Mouse (Mus musculus): ENCODE measurements around the gene Gm26566.

DNA sequence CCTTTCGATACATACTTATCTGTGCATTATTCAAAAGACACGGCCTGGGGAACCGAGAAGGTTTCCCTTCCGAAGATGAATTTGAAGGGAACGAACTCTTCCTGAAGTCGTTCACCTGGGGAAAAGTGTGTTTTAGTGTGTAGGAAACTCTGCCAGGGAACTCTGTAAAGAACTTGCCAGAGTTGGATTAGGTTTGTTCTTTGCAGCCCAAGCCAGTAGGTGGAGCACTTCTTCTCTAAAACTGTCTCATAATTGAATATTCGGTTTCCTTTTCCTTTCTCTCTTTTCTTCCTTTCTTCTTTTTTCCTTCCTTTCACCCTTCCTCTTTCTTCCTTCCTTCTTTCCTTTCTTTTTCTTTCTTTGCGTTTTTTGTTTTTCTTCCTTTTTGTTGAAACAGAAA lies 41.2 kb upstream of the Gm26566 start:
- TF ChIP-seq POLR2A (IDR thresholded peaks at IDR 0.05; ENCODE audit: control insufficient read depth, low read depth, low read length) (no peak), CTCF (IDR thresholded peaks at IDR 0.05; ENCODE audit: control insufficient read depth, insufficient read depth, insufficient replicate concordance, low read depth, low read length) (no peak)
